Mouse (Mus musculus): Measurements from ENCODE around the gene Sfr1.

The Sfr1 gene

GRCm38 (mm10) chr19:47731071-47731881 is at the start of gene Sfr1:
TSS of gene Sfr1 (plus strand) at chr19:47731682.
- no peak; the same call in 1 of the 2 replicates for TF ChIP-seq GATA4 (IDR thresholded peaks at IDR 0.05; ENCODE audit: insufficient replicate concordance, low read length)

- TF ChIP-seq GATA4 (IDR thresholded peaks at IDR 0.05; ENCODE audit: insufficient replicate concordance, low read length) = no peak
Observed at GRCm38 (mm10) chr19:47689592-47689991, 41.9 kb upstream of the Sfr1 start.

GRCm38 (mm10) chr19:47691994-47692393 is 39.5 kb upstream of the Sfr1 start, which contains the start of gene Col17a1:
TSS of gene Col17a1 (minus strand) at chr19:47692094.
- no peak for TF ChIP-seq GATA4 (IDR thresholded peaks at IDR 0.05; ENCODE audit: insufficient replicate concordance, low read length)

GRCm38 (mm10) chr19:47695725-47696124 is 35.8 kb upstream of the Sfr1 start:
- TF ChIP-seq GATA4 (IDR thresholded peaks at IDR 0.05; ENCODE audit: insufficient replicate concordance, low read length) = no peak

GRCm38 (mm10) chr19:47696411-47696810 is 35.1 kb upstream of the Sfr1 start:
- no peak for TF ChIP-seq GATA4 (IDR thresholded peaks at IDR 0.05; ENCODE audit: insufficient replicate concordance, low read length)

- TF ChIP-seq GATA4 (IDR thresholded peaks at IDR 0.05; ENCODE audit: insufficient replicate concordance, low read length) = no peak
Observed at GRCm38 (mm10) chr19:47697067-47697466, 34.4 kb upstream of the Sfr1 start.

GRCm38 (mm10) chr19:47698266-47698665 is 33.2 kb upstream of the Sfr1 start:
- no peak for TF ChIP-seq GATA4 (IDR thresholded peaks at IDR 0.05; ENCODE audit: insufficient replicate concordance, low read length)

GRCm38 (mm10) chr19:47699743-47700142 is 31.7 kb upstream of the Sfr1 start:
- TF ChIP-seq GATA4 (IDR thresholded peaks at IDR 0.05; ENCODE audit: insufficient replicate concordance, low read length) = no peak

GRCm38 (mm10) chr19:47700509-47700908 is 31.0 kb upstream of the Sfr1 start:
- no peak for TF ChIP-seq GATA4 (IDR thresholded peaks at IDR 0.05; ENCODE audit: insufficient replicate concordance, low read length)

- no peak for TF ChIP-seq GATA4 (IDR thresholded peaks at IDR 0.05; ENCODE audit: insufficient replicate concordance, low read length)
Observed at GRCm38 (mm10) chr19:47705080-47705771, 26.3 kb upstream of the Sfr1 start.

GRCm38 (mm10) chr19:47705772-47706309 is 25.6 kb upstream of the Sfr1 start:
- TF ChIP-seq GATA4 (IDR thresholded peaks at IDR 0.05; ENCODE audit: insufficient replicate concordance, low read length) = no peak

- TF ChIP-seq GATA4 (IDR thresholded peaks at IDR 0.05; ENCODE audit: insufficient replicate concordance, low read length) = no peak
Observed at GRCm38 (mm10) chr19:47710376-47710775, 21.1 kb upstream of the Sfr1 start.

- TF ChIP-seq GATA4 (IDR thresholded peaks at IDR 0.05; ENCODE audit: insufficient replicate concordance, low read length) = no peak
Observed at GRCm38 (mm10) chr19:47713457-47713856, 18.0 kb upstream of the Sfr1 start.

- TF ChIP-seq GATA4 (IDR thresholded peaks at IDR 0.05; ENCODE audit: insufficient replicate concordance, low read length) = no peak
Observed at GRCm38 (mm10) chr19:47716144-47716543, 15.3 kb upstream of the Sfr1 start.

GRCm38 (mm10) chr19:47719147-47719546 is 12.3 kb upstream of the Sfr1 start:
- TF ChIP-seq GATA4 (IDR thresholded peaks at IDR 0.05; ENCODE audit: insufficient replicate concordance, low read length) = no peak

- no peak for TF ChIP-seq GATA4 (IDR thresholded peaks at IDR 0.05; ENCODE audit: insufficient replicate concordance, low read length)
Observed at GRCm38 (mm10) chr19:47722471-47722870, 9.0 kb upstream of the Sfr1 start.

Measured in liver, adult (tissue).